ENCODE assay signal across 9 mouse cellular contexts in the genomic region with DNA sequence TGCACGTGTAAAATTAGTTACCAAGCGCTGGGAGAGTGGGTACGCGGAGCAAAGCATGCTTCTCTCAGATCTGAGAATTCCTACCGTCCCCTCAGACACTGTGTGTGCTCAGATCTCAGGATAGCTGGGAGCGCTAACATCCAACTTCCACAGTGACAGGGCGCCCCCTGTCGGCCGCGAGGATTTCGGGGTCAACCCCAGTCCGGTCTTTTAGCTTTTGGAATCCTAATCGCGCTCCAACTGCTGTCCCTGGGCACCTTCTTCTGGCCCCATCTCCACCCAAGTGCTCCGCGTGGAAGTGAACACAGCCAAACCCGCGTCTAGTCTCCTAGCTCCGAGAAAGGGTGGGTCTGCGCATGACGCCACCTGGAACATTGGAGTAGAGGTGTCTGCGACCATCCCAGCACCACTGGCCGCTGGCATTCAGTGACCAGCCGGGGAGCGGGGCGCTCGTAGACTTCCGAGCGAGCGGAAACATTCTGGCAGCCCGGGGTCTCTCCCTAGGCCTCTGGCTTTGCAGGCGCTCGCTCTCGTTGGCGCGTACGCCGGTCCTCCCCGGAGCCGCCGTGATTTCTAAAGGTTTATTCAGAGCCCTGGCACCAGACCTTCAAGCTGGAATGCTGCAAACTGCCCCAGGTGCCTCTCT. TPM values are rescaled to one million over a fixed set of nuclear protein-coding genes. Genes with fewer than 3 reads are reported as not detected.
DNase-seq lines count a peak whose midpoint lies in the region; ATAC-seq and TF ChIP-seq lines count a peak whose summit lies in the region.
"Had no signal": no experiment of that assay in that cellular context is flagged by ENCODE, and none has a peak within 500 bp of the region (broad histone marks: within the 10 kb centered on the region; RNA-seq: fewer than 3 reads in every experiment).

No protein-coding gene starts in this region.

- H3K4me2 ChIP-seq in forebrain, postnatal 0 days (ENCODE audit: low read depth) = peak overlapping the region; percentile 21
- peak overlapping the region; percentile 42 for H3K4me2 ChIP-seq in hindbrain, postnatal 0 days (ENCODE audit: low read depth, low read length)
- peak overlapping the region; percentile 49 for H3K4me2 ChIP-seq in liver, embryonic 11.5 days
- H3K4me2 ChIP-seq in midbrain, postnatal 0 days (ENCODE audit: low read depth, low read length, poor library complexity, severe bottlenecking) = peak overlapping the region; percentile 36

- H3K36me3 ChIP-seq in forebrain, postnatal 0 days (ENCODE audit: insufficient read depth) = no peaks in the 10 kb centered on the region
- H3K36me3 ChIP-seq in hindbrain, postnatal 0 days (ENCODE audit: insufficient read depth, low read length) = no peaks in the 10 kb centered on the region
- H3K36me3 ChIP-seq in liver, embryonic 11.5 days (ENCODE audit: control insufficient read depth, insufficient read depth, low read length) = no peaks in the 10 kb centered on the region
- H3K36me3 ChIP-seq in midbrain, postnatal 0 days (ENCODE audit: insufficient read depth, low read length) = no peaks in the 10 kb centered on the region

- whole genome bisulfite sequencing in forebrain, postnatal 0 days = 1% methylated on average over 41 of the region's 41 CpGs
- under 1% methylated on average over 41 of the region's 41 CpGs for WGBS in hindbrain, postnatal 0 days
- 1% methylated on average over 41 of the region's 41 CpGs for WGBS in liver, embryonic 11.5 days
- under 1% methylated on average over 41 of the region's 41 CpGs for WGBS in midbrain, postnatal 0 days

- H3K4me3 ChIP-seq in gastrocnemius, adult 2 months = peak overlapping the region; percentile 34
- no peak overlapping the region for H3K4me3 ChIP-seq in forebrain, postnatal 0 days (ENCODE audit: low read depth, low read length)
- peak overlapping the region; percentile 21 for H3K4me3 ChIP-seq in hindbrain, postnatal 0 days (ENCODE audit: low read length)
- H3K4me3 ChIP-seq in liver, embryonic 11.5 days (ENCODE audit: low read depth, low read length) = peak overlapping the region; percentile 31
- H3K4me3 ChIP-seq in midbrain, postnatal 0 days (ENCODE audit: low read depth, low read length) = peak overlapping the region; percentile 18; the same call in 1 of the 2 replicates

- peak; percentile 68 for ATAC-seq in forebrain, postnatal 0 days
- ATAC-seq in hindbrain, postnatal 0 days = peak; percentile 63
- ATAC-seq in liver, embryonic 11.5 days (replicated peaks; ENCODE audit: low FRiP score) = peak; percentile 55
- ATAC-seq in midbrain, postnatal 0 days (ENCODE audit: low FRiP score) = peak; percentile 47; the same call in 1 of the 2 replicates

- intact Hi-C loops in gastrocnemius, adult 2 months (cut with DNase I) = no loop called here

- no peaks in the 10 kb centered on the region for H3K9me3 ChIP-seq in forebrain, postnatal 0 days (ENCODE audit: low read length)
- 0 out of 2 replicates have a peak, but pooled peaks cover 2% of the 10 kb centered on the region for H3K9me3 ChIP-seq in hindbrain, postnatal 0 days (ENCODE audit: low read length)
- no peaks in the 10 kb centered on the region for H3K9me3 ChIP-seq in liver, embryonic 11.5 days (ENCODE audit: control insufficient read depth, low read length)
- no peaks in the 10 kb centered on the region for H3K9me3 ChIP-seq in midbrain, postnatal 0 days (ENCODE audit: low read length)

- peaks cover 95% of the 10 kb centered on the region for H3K27me3 ChIP-seq in forebrain, postnatal 0 days (ENCODE audit: insufficient read depth, low read length)
- H3K27me3 ChIP-seq in hindbrain, postnatal 0 days (ENCODE audit: insufficient read depth, low read length) = peaks cover 89% of the 10 kb centered on the region
- peaks cover 88% of the 10 kb centered on the region for H3K27me3 ChIP-seq in liver, embryonic 11.5 days (replicated peaks; ENCODE audit: control insufficient read depth, insufficient read depth, low read length)
- peaks cover 89% of the 10 kb centered on the region for H3K27me3 ChIP-seq in midbrain, postnatal 0 days (ENCODE audit: insufficient read depth, low read length)

- H3K9ac ChIP-seq in forebrain, postnatal 0 days = no peak overlapping the region
- no peak overlapping the region for H3K9ac ChIP-seq in hindbrain, postnatal 0 days (replicated peaks; ENCODE audit: low read length)
- no peak overlapping the region for H3K9ac ChIP-seq in liver, embryonic 11.5 days (ENCODE audit: low read depth, low read length)
- H3K9ac ChIP-seq in midbrain, postnatal 0 days (replicated peaks; ENCODE audit: low read length, poor library complexity, severe bottlenecking) = no peak overlapping the region

- peak; percentile 52 for DNase-seq in gastrocnemius, adult 2 months
- DNase-seq in gastrocnemius, adult 8-10 months (ENCODE audit: low spot score in 2 of 2) = no peak
- peak; percentile 28 for DNase-seq in c-Kit-positive CD71-negative TER-119-negative erythroid progenitor cells, embryonic 14.5 days (ENCODE audit: low read depth)
- peak; percentile 10 for DNase-seq in forebrain, postnatal 0 days
- DNase-seq in hindbrain, postnatal 0 days (ENCODE audit: low spot score) = peak; percentile 78
- peak; percentile 80 for DNase-seq in liver, embryonic 11.5 days (ENCODE audit: low spot score)
- DNase-seq in midbrain, postnatal 0 days (ENCODE audit: low spot score) = peak; percentile 63
- DNase-seq in thymus, postnatal 4 days = peak; percentile 83

- no peaks in the 10 kb centered on the region for H3K4me1 ChIP-seq in forebrain, postnatal 0 days (ENCODE audit: insufficient read depth)
- H3K4me1 ChIP-seq in hindbrain, postnatal 0 days (ENCODE audit: insufficient read depth, low read length) = no peaks in the 10 kb centered on the region
- no peaks in the 10 kb centered on the region for H3K4me1 ChIP-seq in liver, embryonic 11.5 days (replicated peaks; ENCODE audit: control insufficient read depth, insufficient read depth, low read length)
- no peaks in the 10 kb centered on the region for H3K4me1 ChIP-seq in midbrain, postnatal 0 days (ENCODE audit: insufficient read depth, low read length)

- TF ChIP-seq CTCF in gastrocnemius, adult 2 months (IDR thresholded peaks at IDR 0.05) = peak; percentile 61
- TF ChIP-seq CTCF in forebrain, postnatal 0 days (IDR thresholded peaks at IDR 0.05; ENCODE audit: low read depth) = peak; percentile 64
- peak; percentile 70 for TF ChIP-seq CTCF in hindbrain, postnatal 0 days (IDR thresholded peaks at IDR 0.05; ENCODE audit: low read depth)
- TF ChIP-seq CTCF in midbrain, postnatal 0 days (IDR thresholded peaks at IDR 0.05) = peak; percentile 64

- H3K27ac ChIP-seq in gastrocnemius, adult 2 months = no peak overlapping the region
- H3K27ac ChIP-seq in forebrain, postnatal 0 days (ENCODE audit: low read depth, low read length) = no peak overlapping the region
- no peak overlapping the region for H3K27ac ChIP-seq in hindbrain, postnatal 0 days
- no peak overlapping the region for H3K27ac ChIP-seq in liver, embryonic 11.5 days (ENCODE audit: low read depth, low read length)
- no peak overlapping the region for H3K27ac ChIP-seq in midbrain, postnatal 0 days (ENCODE audit: low read depth, low read length)

RNA-seq across cellular contexts. Expression of a gene that starts 1.8 kb away (rescaled TPM):
- not detected for total RNA-seq in gastrocnemius, adult 2 months (2021)
- not detected for total RNA-seq in gastrocnemius, adult 8-10 months (2022)
- total RNA-seq in forebrain, postnatal 0 days (2014; rRNA removed) = 0.48 and 0.85 TPM in 2 replicates
- polyA plus RNA-seq in forebrain, postnatal 0 days (2015; fragmentation: Nextera tagmentation; extraction: Ambion mirVana) = 0.26 and 0.30 TPM in 2 replicates
- 5.4 and 7.5 TPM in 2 replicates for total RNA-seq in hindbrain, postnatal 0 days (2014; rRNA removed)
- polyA plus RNA-seq in hindbrain, postnatal 0 days (2015; fragmentation: Nextera tagmentation; extraction: Ambion mirVana) = 0.38 and 0.58 TPM in 2 replicates
- 8.8 and 10.5 TPM in 2 replicates for polyA plus RNA-seq in liver, embryonic 11.5 days (2014; fragmentation: Nextera tagmentation; extraction: Ambion mirVana)
- total RNA-seq in midbrain, postnatal 0 days (2014; rRNA removed) = 7.0 and 11.1 TPM in 2 replicates
- 2.7 and 3.3 TPM in 2 replicates for polyA plus RNA-seq in midbrain, postnatal 0 days (2015; fragmentation: Nextera tagmentation; extraction: Ambion mirVana)
- total RNA-seq: MEL had no signal

Comparison
In these comparisons a context has a peak if more than half of its experiments do, and no peak if none do; other contexts are left out.
1. DNase-seq: peak in gastrocnemius, adult 2 months (single experiment), c-Kit-positive CD71-negative TER-119-negative erythroid progenitor cells, embryonic 14.5 days (single experiment), forebrain, postnatal 0 days (single experiment), hindbrain, postnatal 0 days (single experiment), liver, embryonic 11.5 days (single experiment), midbrain, postnatal 0 days (single experiment) and thymus, postnatal 4 days (single experiment); none in gastrocnemius, adult 8-10 months (0 of 2).
2. Peak in every context shown above with its lines, with median percentiles within 50 percentile points of each other: CTCF ChIP-seq, ATAC-seq and H3K4me2 ChIP-seq.